Mouse (Mus musculus) gonadal fat pad, adult 2 months (tissue): Measurements from ENCODE around the gene Creg1. TPM values are rescaled to one million over a fixed set of nuclear protein-coding genes. Genes with fewer than 3 reads are reported as not detected.

Source experiments
- DNase-seq: peaks from one replicate; pipeline ENCODE4 v3.0.0-alpha.2; 2012; ENCODE audit warnings: low read depth
- polyA plus RNA-seq: library from polyadenylated mRNA; depleted of rRNA; stranded (reverse); fragments of >200 nt; gene quantifications from 2 replicates; pipeline ENCODE4 v1.2.3, GENCODE M21; 2012

The Creg1 gene
- polyA plus RNA-seq, 1 experiment = 82.5 TPM

DNA sequence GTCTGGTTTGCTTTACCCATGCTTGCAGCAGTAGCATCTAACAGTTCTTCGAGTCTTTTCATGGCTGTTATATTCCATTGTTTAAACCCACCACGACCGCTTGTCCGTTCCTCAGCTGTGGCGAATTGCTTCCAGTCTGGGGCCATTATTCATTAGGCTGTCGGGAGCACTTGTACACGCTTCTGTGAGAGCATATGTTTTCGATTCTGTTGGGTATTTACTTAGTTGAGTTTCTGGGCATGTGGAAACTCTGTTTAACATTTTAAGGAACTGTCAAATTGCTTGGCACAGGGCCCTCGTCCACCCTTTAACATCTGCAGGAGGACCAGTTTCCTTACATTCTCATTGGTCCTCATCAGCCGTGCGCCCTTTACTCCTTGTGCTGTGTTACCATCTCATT is 22.8 kb downstream of the Creg1 start:
- no peak for DNase-seq

DNA sequence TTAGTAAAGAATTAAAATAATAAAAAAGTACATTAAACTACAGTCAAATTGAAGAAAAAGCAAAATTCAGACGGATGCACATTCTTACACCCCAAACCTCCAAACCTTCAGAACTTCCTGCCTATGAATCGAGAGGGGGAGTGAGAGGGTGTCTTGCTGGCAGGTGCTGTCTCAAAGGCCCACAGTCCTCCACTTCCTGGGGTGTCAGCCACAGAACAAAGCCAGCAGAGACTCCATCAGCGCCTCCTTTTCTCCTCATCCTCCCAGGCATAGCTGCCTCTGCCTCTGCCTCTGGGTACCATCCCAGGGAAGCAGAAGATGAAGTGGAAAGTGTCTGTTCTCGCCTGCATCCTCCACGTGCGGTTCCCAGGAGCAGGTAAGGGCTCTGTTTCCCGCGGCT is 25.0 kb downstream of the Creg1 start, which contains the start of gene Cd247:
Gene Cd247 (plus strand): TSS at position 171 of the 400 bp plus-strand sequence.
- DNase-seq = no peak

DNA sequence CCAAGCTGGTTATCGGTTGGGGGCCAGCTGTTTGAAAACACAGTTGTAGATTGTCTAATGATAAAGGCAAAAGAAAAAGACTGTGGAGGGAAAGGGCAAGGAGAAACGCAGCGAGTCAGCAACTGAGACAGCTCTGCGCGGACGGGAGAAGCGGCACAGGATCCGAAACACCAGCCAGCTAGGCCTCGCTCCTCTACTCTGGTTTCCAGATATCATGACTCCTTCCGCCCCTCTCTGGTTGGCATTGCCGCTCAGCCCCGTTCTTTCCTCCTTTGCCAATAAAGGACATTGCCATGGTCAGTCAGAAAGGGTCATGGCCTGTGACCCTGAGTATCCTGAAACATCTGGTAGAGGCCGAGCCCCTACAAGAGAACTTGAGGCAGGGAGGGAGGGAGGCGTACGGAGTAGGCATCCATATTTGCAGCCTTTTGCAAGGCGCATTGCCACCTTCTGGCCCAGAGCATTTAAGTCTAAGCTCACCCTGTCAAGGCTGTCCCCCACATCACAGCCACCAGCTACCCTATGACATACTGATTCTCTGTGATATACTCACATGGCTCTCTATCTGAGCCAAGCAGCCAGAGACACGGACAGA is 25.6 kb downstream of the Creg1 start:
- no peak for DNase-seq

DNA sequence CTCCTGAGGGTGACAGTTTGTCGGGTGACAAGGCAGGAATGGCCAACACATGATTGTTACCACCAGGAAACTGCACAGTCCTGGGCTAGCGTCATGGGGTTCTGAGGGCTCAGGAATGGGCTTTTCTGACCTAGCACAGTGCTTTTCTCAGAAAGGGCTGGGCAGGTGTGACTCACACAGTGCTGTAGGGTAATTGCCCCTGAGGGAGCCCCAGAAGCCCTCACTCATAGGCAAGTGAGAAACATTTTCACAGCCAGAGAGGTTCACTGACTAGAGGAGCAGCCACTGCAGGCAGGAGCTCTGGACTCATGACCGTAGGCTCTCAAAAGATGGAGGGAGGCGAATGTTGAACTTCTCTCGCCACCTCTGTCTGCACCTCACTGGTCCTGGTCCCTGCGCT is 26.4 kb downstream of the Creg1 start:
- no peak for DNase-seq

DNA sequence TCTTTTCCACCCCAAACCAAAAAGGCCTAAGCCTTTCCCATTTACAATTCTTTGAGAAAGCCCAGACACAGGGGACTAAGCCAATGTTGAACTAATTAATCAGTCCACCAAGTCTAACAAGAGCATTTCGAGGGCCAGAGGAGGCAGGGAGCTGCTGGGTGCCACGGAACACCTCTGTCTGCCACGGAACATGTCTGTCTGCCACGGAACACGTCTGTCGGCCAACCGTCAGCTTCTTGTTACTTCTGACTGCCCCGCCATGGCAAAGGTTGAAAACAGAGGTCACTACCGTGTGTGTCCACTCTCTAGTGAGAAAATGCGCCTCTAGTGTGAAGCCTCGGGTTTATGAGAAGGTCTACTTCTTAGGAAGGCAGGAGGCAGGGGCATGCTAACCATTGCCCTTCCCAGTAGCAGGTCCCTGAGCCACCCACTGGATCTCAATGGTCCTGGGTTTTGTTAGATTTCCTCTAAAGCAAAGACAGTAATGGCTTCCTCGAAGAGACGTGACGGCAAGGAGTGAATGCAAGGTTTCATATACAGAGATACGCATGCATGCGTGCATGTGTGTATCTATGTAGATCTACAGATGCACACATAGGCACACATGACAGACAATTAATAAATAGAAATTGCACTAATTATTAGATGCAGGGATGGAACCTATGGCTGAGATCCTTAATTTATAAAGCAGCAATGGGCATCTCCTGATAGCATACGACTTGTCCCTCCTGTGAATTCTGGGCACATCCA is 27.1 kb downstream of the Creg1 start:
- no peak for DNase-seq

DNA sequence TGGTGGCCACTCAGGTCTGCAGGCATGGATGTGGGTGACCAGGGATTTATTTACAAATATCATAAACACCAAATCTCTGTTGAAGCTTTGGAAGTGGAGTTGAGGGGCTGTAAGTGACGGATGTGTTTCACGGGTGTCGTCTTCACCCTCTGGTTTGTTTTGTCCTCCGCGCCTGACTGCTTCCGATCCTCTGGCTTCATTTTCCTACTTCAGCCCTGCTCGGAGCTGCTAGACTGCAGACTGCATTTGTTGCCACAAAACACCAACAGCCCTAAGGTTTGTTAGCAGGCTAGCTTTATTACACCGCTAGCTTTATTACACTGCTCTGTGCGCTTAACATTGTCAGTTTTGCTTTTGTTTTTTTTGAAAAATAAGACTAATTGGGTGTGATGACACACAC is 27.9 kb downstream of the Creg1 start:
- DNase-seq = no peak

DNA sequence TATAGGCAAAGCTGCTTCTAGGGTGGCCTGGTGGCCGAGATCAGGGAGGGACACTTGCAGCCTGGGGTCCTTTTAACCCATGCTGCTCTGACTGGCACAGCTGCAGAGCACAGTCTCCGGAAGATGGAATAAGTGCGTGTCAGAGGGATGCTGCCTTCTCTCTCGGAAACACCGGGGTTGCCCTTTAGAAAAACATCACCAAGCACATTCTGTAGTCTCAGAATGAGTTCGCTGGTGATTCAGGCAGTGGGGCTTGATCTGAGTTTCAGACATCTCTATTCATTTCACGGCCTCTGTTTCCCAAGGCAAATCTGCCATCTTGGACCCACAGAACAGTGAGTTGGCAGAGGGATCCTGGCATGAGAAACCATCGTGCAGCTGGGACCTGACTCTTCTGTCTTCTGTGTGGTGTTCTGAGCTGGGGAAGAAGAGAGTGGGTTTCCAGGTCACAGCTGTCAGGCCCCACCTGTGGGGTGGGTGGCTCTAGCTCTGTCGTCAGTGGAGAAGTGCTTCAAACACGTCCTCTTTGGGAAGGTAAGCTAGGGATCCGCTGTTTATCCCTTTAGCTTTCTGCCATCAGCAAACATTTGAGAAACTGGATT is 38.3 kb downstream of the Creg1 start:
- DNase-seq = no peak

DNA sequence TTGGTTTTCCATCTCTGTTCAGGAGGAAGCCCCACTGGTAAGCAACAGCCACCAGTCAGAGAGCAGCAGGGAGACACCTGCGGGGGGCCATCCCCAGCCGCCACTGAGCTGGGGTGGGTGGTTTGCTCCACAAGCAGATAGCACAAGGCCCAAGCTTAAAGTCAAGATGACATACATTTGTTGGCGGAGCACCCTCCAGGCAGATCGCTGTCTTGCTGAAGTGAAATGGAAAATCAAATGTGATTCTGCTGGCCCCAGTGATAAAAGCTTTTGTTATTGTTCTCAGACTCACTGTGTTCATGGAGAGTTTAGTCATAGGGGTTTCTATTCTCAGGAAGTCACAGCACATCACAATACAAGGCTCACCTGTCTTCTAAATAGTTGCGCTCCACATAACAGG is 39.6 kb downstream of the Creg1 start:
- no peak for DNase-seq

DNA sequence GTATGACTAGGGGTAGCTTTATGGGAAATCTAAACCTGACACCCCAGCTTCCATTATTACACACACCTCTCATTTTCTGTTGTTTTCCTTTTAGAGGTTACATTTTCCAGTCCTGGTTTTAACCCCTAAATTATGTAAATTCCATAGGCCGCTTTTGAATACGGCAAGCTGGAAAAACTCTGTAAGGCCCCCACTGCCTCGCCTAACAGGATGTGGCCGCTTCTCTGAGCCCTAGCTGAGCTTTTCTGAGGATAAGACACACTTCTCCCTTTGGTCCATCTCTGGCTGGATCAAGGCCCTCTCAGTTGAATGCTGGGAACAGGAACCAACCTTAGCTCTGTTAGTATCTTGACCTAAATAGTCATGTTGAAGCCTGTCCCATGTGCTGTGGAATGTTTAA is 40.6 kb downstream of the Creg1 start:
- no peak for DNase-seq

DNA sequence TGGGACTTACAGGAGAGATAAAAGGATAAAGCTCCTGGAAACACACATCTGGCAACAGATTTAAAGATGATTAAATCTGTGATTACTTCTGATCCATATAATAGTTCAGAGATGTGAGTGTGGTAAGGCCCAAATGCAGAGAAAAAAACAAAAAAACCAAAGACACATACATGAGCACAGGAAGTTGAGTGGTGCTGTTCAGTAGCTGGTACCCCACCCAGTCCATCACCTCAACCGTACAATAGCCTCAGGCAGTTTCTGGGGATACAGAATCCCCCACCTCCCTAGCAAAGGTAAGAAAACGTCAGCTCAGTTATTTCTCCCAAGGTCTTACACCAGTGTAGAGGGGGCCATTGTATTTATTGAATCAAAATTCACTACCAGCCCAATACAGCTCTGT is 47.1 kb downstream of the Creg1 start:
- no peak for DNase-seq

DNA sequence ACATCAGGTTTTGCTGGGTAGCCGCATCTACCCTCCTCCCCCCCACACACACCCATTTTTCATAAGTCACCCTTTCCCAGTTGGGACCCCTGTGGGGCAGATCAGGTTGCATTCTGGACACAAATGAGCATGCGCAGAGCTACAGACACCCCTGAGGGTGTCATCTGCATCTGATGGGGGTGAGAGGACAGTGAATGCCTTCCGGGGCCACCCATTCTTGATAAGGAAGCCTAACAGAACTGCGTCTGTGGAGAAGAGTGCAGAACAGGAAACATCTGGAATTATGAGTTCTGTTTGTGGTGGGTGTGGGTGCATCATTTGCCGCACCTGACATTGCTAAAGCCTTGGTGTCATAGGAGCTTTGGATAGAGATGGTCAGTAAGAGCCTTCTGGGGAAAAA is 47.6 kb downstream of the Creg1 start:
- DNase-seq = no peak

DNA sequence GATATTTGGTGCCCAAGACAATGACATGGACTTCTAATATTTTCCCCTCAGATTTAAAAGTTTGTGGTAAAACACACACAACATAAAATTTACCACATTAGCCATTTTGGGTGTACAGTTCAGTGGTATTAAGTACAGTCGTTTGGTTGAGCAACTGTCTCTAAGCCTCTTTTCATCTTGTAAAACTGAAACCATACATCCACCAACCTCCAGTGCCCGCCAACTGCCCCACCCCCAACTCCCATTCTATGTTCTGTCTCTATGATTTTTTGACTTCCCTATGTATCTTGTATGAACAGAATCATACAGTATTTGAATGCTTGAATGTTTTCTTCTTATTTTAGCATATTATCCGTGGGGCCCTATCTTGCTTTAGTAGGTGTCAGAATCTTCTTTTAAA is 49.2 kb downstream of the Creg1 start:
- no peak for DNase-seq

DNA sequence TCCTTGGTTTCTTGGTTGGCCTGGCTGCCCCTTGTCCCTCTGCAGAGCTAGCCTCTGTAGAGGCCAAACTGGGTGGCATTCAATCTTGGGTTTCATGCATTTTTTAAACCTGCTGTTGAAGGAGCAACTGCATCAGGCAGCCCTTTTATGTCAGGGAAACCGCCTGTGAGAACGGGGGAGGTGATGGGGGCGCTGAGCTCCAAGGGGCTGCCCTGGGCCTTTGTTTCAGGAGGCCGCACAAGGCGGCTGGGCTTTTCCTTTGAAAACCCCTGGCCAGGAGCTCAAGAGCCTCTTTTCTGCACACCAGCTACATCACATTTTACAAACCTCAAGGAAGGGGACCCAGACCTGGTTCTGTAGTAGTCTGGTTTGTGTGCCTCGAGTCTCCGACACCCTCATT is 50.6 kb downstream of the Creg1 start:
- no peak for DNase-seq

DNA sequence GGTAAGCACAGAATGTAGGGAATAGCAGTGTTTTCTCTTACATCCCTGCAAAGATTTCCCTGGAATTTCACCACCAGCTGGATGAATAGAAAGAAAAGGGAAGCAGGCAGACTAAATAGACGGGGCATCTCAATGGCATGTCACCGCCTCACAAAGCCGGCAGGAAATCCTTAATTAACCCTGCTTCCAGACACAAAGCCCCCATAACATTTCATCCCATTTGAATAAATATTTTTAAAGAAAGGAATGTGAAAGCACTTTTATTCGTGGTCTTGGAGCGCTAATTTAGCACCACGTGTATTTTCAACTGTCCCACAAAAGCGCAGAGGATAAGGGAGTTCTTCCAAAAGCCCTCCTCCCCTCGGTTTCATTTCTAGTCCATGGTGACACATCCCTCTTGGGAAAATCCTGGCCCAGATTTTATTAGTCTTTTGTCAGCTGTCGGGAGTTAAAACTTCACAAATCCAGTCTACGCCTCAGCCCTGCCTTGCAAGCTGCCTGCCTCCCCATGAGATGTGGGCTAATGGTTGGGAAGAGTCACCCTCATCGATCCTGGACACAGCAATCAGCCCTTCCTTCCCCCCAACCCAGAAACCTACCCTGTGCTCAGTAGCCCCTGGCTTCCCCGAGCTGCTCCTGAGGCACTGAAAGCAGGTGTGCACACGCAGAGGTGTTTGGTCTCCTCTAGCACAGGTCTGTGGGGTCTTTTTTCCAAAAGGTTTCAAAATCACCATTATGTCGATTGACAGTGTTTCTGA is 51.2 kb downstream of the Creg1 start:
- no peak for DNase-seq

DNA sequence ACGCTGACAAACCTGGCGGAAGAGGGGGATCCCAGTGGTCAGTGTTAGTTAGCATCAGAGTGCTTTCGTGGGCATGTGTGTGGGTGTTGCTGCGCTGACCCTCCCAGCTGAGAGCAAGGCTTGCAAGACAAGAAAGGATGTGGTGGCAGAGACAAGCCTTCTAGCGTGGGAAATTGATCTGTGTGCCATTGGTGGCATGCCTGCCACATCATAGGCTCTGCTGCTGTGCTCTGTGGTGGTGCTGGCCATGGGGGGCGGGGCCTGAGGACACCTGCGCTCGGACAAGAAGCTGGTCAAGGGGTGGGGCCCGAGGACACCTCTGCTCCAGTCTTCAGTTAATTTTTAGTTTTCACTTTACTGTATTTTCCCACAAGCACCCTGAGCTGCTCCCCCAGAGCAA is 52.8 kb downstream of the Creg1 start:
- no peak for DNase-seq

DNA sequence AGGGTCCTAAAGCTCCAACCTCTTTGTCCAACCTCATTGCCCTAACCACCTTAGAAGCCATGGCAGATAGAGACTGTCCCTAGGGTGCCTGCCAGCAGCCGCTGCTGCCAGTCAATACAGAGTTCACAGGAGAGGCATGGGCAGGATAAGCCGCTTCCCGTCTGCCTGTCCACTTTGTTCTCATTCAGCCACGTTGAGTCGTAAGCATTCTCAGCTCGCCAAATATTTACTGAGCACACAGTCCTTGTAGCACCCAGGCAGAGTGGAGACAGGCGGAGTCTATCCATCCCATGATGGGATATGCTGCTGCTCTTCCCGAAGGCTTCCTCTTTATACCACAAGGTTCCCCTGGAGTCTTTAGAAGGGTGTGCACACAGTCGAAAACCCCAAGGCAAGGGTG is 53.7 kb downstream of the Creg1 start:
- DNase-seq = no peak

DNA sequence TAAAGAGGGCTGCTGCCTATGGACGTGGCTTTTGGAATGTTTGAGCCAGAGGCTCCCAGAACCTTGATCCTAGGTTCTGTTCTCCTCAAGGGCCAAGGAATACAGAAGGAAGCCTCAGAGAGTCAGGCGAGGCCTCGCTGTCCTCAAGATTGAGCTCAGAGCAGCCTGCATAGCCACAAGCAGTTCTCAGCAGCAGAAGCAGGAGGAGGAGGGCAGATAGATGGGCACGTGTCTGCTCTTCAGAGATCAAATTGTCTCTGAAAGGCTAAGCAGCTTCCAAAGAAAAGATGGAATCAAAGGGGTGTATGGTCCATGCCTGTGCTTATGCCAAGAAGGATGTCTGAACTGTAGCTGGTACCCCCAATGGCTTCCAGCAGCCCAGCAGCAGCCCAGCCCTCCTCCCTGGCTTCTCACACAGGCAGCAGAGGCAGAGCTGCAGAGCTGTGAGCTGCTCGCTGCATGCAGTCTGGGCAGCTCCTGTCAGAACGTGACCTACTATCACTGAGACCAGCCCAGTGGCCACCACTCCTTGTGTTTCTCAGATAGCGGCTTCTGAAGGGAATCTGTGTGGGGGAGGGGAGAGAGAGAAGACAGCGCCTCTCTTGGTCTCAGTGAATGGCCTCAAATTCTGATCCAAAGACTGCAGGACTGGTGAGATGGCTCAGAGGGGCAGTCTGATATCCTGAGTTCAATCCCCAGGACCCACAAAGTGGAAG is 54.8 kb downstream of the Creg1 start:
- DNase-seq = no peak

DNA sequence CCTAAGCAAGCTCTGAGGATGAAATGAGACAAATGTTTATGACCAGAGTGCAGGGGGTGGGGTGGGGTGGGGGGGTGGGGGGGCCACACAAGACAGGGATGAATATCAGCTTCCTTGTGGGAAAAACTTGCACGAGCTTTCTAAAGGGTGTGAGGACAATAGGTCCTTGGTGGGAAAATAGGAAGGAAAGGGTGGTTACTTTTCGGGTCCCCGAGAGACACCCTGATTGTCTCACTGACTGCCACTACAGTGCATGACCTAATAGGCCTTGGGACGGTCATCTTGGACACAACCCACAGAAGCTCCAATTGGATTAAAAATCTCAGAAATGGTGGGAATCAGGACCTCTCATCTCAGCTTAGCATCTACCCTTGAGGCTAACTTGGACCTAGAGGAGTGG is 55.6 kb downstream of the Creg1 start:
- no peak for DNase-seq

DNA sequence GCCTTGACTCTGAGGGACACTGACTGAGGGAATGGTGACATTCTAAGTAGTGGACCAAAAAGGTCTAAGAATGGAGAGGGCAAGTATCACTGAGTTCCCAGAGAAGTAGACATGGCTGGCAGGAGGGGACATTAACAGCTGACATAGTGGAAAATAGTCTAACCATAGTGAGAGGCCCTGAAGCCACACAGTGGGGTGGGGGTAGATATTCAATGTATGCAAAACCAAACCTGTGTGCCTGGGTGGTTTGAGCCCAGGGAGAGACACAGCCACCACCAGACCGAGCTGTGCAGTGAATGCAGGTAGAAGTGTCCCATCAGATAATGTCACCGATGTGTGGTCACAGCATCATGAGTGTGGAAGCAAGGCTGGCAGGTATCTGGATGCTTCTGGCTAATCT is 58.5 kb downstream of the Creg1 start:
- no peak for DNase-seq
